Mouse (Mus musculus) hindbrain, embryonic 10.5 days (tissue): ENCODE results near the gene Eif2ak4. TPM values are rescaled to one million over a fixed set of nuclear protein-coding genes. Genes with fewer than 3 reads are reported as not detected.

ENCODE experiments used
- DNase-seq: peaks from one replicate; pipeline ENCODE4 v3.0.0-alpha.2; 2017; ENCODE audit warnings: low spot score
- H3K27ac ChIP-seq: fragments of 300-500 bp; sonication (generic); 2 replicates; pipeline ENCODE4 v1.5.1; 2016; ENCODE audit warnings: mild to moderate bottlenecking, moderate library complexity
- H3K27me3 ChIP-seq: fragments of 300-500 bp; sonication (generic); 2 replicates; pipeline ENCODE4 v1.6.1; 2016; ENCODE audit warnings: mild to moderate bottlenecking; ENCODE audit not compliant: poor library complexity, insufficient read depth, severe bottlenecking
- H3K36me3 ChIP-seq: fragments of 300-500 bp; sonication (generic); 2 replicates; pipeline ENCODE4 v1.6.1; 2016; ENCODE audit warnings: mild to moderate bottlenecking, moderate library complexity
- H3K4me1 ChIP-seq: fragments of 300-500 bp; sonication (generic); replicated peaks from 2 replicates; pipeline ENCODE4 v1.6.1; 2016; ENCODE audit warnings: mild to moderate bottlenecking
- H3K4me3 ChIP-seq: fragments of 300-500 bp; sonication (generic); 2 replicates; pipeline ENCODE4 v1.5.1; 2016; ENCODE audit warnings: mild to moderate bottlenecking, moderate library complexity
- H3K9me3 ChIP-seq: fragments of 300-500 bp; sonication (generic); 2 replicates; pipeline ENCODE4 v1.6.1; 2016; ENCODE audit warnings: mild to moderate bottlenecking, moderate library complexity
- WGBS: fragments of 180-500 bp; shearing (Covaris S2); methylation state at CpG from one replicate; pipeline ENCODE4 v1.1.7; 2016; 5-methylcytosine and 5-hydroxymethylcytosine counted together
- polyA plus RNA-seq: library from polyadenylated mRNA; unstranded; fragments of >200 nt; fragmentation: Nextera tagmentation; extraction: Ambion mirVana; gene quantifications from 2 replicates; pipeline ENCODE4 v1.2.1, GENCODE M21; 2016

Eif2ak4 gene
- polyA plus RNA-seq, 1 experiment from 2014 or later: 11.4 TPM

DNA sequence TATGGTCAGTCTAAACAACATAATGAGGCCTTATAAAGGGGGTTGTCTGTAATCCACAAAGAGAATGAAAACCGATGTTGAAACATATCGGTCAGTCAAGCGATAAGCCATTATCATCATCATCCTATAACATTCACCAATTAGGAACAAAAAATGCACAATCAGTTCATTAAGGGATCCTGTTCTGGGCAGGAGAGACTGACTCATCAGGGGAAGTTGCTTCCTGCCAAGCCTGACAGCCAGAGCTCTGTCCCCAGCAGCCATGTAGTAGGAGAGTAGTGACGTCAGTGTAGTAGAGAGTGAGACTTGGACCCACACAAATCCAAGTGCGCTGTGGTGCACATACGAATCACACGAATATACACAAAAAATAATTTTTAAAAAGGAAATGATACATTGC, 118.7 kb downstream of the Eif2ak4 start:
- Histone ChIP-seq H3K36me3 (no peaks in the 10 kb centered on the region), H3K9me3 (no peaks in the 10 kb centered on the region), H3K4me1 (peaks cover 26% of the 10 kb centered on the region), H3K27ac (no peak overlapping the region), H3K27me3 (0 out of 2 replicates have a peak, but pooled peaks cover 4% of the 10 kb centered on the region), H3K4me3 (no peak overlapping the region)
- no peak for DNase-seq
- WGBS: 92% methylated on average over 7 of the region's 7 CpGs

GRCm38 (mm10) chr2:118509688-118510446, 121.4 kb downstream of the Eif2ak4 start:
- WGBS: 50% methylated on average over 8 of the region's 8 CpGs
- Histone ChIP-seq H3K4me3 (peak overlapping the region; percentile 35), H3K9me3 (no peaks in the 10 kb centered on the region), H3K36me3 (no peaks in the 10 kb centered on the region), H3K27me3 (0 out of 2 replicates have a peak, but pooled peaks cover 4% of the 10 kb centered on the region), H3K4me1 (peaks cover 36% of the 10 kb centered on the region), H3K27ac (peak overlapping the region; percentile 91)
- DNase-seq: no peak

- H3K36me3 ChIP-seq: no peaks in the 10 kb centered on the region
- H3K4me1 ChIP-seq: peaks cover 36% of the 10 kb centered on the region
- peak overlapping the region; percentile 91 for H3K27ac ChIP-seq
- H3K9me3 ChIP-seq: no peaks in the 10 kb centered on the region
- 34% methylated on average over 29 of the region's 29 CpGs for WGBS
- peak; percentile 86 for DNase-seq
- H3K4me3 ChIP-seq: peak overlapping the region; percentile 35
- 0 out of 2 replicates have a peak, but pooled peaks cover 4% of the 10 kb centered on the region for H3K27me3 ChIP-seq
Observed at GRCm38 (mm10) chr2:118510447-118511310, 122.3 kb downstream of the Eif2ak4 start.

DNA sequence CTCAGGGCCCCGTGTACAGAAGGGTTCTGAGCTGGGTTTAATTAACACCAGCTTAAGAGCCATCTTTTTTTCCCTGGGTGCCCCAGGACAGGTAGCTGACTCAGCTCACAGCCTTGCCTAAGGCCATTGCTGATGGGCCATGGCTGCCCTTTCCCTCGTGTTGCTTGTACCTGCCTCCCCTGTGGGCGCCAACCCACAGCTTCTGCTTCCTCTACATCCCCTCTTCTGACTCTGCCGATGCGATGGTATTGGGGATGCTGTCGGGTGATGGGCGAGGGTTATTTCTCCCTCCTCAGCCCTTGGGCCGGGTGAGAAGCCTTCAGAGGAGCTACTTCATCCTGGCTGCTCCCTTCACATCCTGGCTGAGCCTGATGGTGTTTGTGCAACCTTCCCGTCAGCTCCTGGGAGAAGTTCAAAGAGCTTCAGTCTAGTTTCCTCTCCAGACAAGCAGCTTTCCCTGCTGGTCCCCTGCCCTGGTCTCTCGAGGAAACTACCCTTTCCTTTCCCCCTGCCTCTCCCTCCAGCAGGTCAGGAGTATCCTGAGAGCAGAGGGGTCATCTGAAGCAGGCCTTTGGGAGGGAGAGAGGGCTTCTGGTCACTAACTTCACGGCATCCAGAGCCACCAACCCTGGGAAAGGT, 123.5 kb downstream of the Eif2ak4 start:
- Histone ChIP-seq H3K36me3 (no peaks in the 10 kb centered on the region), H3K4me3 (no peak overlapping the region), H3K4me1 (peaks cover 36% of the 10 kb centered on the region), H3K9me3 (no peaks in the 10 kb centered on the region), H3K27ac (peak overlapping the region; percentile 91), H3K27me3 (peaks cover 4% of the 10 kb centered on the region; the same call in 1 of the 2 replicates)
- no peak for DNase-seq
- 61% methylated on average over 11 of the region's 11 CpGs for WGBS

DNA sequence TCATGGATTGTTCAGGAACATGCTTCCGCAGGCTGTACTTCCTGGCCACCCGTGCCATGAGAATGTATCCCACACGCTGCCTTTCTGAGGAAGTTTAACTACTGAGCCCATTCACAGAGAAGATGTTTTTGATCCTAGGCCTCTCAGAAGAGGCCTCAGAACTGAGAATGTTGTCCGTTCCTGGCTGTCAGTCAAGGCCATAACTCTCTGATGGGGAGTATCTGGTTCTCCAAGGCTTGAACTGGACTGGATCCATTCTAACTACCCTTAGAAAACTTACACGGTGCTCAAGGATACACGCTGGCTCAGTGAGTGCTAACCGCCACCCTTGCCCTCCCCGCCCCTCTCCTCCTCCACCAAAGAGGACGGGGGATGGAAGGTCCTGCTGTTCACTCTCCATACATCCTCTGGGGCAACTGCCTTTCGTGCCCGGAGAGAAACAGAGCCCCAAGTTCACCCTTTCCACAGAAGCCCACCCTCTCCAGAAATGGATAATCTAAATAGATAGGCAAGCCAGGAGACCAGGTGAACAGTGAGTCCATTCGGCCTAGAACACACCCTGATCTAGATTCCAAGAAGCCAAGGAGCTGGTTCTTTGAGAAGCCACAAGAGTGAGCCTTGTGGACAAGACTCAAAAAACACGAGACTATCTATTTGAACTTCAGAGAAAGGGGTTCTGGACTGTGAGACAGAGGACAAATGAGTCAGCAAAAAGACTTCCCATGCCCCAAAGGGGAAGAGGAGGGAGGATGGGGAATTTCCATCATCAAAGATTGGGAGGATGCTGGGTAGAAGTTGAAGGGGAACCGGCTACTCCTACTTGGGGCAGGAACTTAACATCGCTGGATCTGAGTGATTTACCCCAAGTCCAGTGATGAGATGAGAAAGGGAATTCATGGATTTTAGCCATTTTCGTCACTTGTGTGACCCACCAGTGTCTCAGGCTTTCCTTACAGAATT, 124.3 kb downstream of the Eif2ak4 start:
- H3K4me1 ChIP-seq: peaks cover 36% of the 10 kb centered on the region
- DNase-seq: no peak
- peak overlapping the region; percentile 91 for H3K27ac ChIP-seq
- H3K27me3 ChIP-seq: peaks cover 4% of the 10 kb centered on the region; the same call in 1 of the 2 replicates
- H3K36me3 ChIP-seq: no peaks in the 10 kb centered on the region
- H3K9me3 ChIP-seq: no peaks in the 10 kb centered on the region
- 81% methylated on average over 16 of the region's 16 CpGs for WGBS
- no peak overlapping the region for H3K4me3 ChIP-seq

DNA sequence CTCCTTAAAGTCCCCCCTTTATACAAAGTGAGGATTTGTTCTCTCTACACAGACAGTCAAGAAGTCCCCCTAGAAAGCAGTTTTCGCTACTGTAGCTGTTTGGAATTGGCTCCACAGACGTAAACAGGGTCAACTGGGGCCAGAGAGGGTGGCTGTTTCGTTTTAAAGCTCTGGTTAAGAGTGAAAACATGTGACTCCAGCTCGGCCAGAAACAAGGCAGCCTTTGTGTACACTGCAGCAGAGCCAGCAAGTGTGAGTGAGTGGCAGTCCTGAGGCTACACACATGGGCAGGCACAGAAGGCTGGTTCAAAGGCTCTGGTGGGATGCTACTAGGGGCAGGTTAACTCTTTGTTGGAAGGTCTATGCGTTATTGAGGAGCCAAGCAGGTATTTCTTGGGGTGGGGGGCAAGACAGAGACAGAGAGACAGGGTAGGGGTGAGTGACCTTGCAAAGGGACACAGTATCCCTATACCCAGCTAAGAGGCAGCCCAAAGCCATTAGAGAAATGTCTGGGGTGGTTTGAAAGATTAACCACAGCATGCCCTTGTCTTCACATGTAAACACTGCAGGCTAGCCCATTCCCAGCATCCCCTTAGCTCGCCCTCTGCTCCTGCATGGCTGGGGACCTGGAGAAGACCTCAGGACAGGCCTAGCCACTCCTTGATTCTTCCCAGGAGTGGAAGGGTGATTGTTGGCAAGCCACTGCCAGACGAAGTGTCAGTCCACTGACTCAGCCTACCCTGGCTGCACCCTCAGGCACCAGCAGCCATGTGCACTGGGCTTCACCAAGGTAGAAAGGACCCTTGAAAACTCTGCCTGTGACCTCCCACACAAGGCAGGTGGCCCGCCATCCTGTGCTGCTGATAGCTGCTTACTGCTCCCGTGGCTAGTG, 131.9 kb downstream of the Eif2ak4 start:
- 42% methylated on average over 9 of the region's 9 CpGs for WGBS
- no peaks in the 10 kb centered on the region for H3K36me3 ChIP-seq
- no peaks in the 10 kb centered on the region for H3K9me3 ChIP-seq
- H3K27me3 ChIP-seq: no peaks in the 10 kb centered on the region; the same call in 1 of the 2 replicates
- H3K4me3 ChIP-seq: no peak overlapping the region
- peak overlapping the region; percentile 89 for H3K27ac ChIP-seq
- peak; percentile 76 for DNase-seq
- H3K4me1 ChIP-seq: peaks cover 48% of the 10 kb centered on the region

GRCm38 (mm10) chr2:118522265-118522664, 133.8 kb downstream of the Eif2ak4 start:
- DNase-seq: no peak
- H3K27ac ChIP-seq: peak overlapping the region; percentile 89; the same call in 1 of the 2 replicates
- no peak overlapping the region for H3K4me3 ChIP-seq
- 56% methylated on average over 2 of the region's 2 CpGs for WGBS
- no peaks in the 10 kb centered on the region for H3K27me3 ChIP-seq
- no peaks in the 10 kb centered on the region for H3K9me3 ChIP-seq
- no peaks in the 10 kb centered on the region for H3K36me3 ChIP-seq
- H3K4me1 ChIP-seq: peaks cover 48% of the 10 kb centered on the region

DNA sequence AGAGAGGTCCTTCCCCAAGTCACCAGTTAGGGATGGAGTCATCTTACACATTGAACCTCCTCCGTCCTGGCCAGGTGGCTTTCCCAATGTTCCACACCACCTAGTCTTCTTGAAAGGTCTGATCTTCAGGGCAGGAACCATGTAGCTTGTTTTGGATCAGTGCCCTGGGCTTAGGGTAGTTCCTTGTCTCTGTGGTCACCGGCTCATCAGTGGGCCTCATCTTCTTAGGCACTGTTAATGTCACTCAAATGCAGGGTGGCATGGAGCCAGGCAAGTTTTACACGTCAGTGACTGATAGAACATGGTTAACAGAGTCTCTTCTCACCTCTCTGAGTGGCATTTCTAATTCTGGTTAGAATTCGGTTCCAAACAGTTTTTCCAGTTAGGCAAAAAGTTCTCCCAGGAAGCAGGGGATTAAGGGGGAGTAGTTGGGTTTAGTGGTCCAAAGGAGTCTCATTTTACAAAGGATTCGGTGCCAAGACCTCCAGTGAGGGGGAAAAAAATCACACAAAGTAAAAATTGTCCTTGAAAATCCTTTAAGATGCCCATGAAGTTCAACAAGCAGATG, 134.8 kb downstream of the Eif2ak4 start:
- WGBS: 68% methylated on average over 5 of the region's 5 CpGs

GRCm38 (mm10) chr2:118524811-118525210, 136.4 kb downstream of the Eif2ak4 start:
- WGBS: 79% methylated on average over 3 of the region's 3 CpGs
- H3K27ac ChIP-seq: no peak overlapping the region
- no peak for DNase-seq

More for the DNA sequence above, 134.8 kb downstream of the Eif2ak4 start:
- Histone ChIP-seq H3K27ac (peak overlapping the region; percentile 89), H3K9me3 (no peaks in the 10 kb centered on the region), H3K4me1 (peaks cover 50% of the 10 kb centered on the region), H3K36me3 (no peaks in the 10 kb centered on the region), H3K27me3 (no peaks in the 10 kb centered on the region), H3K4me3 (no peak overlapping the region)
- no peak for DNase-seq

More at GRCm38 (mm10) chr2:118524811-118525210, 136.4 kb downstream of the Eif2ak4 start:
- H3K4me3 ChIP-seq: no peak overlapping the region
- H3K9me3 ChIP-seq: no peaks in the 10 kb centered on the region
- H3K4me1 ChIP-seq: peaks cover 51% of the 10 kb centered on the region
- no peaks in the 10 kb centered on the region for H3K27me3 ChIP-seq
- H3K36me3 ChIP-seq: no peaks in the 10 kb centered on the region
